Mouse (Mus musculus): ENCODE measurements around the gene Kcnv2. TPM values are rescaled to one million over a fixed set of nuclear protein-coding genes. Genes with fewer than 3 reads are reported as not detected.

The Kcnv2 gene
- total RNA-seq, 2 experiments from 2014 or later: 0.11 to 0.15 TPM

- intact Hi-C loops (cut with DNase I): no loop called here
Measured at GRCm38 (mm10) chr19:27327569-27327968, 5.2 kb downstream of the Kcnv2 start.

GRCm38 (mm10) chr19:27328166-27328565 lies 5.8 kb downstream of the Kcnv2 start:
- no peak for DNase-seq
- Histone ChIP-seq H3K27ac (no peak overlapping the region), H3K4me3 (no peak overlapping the region)
- intact Hi-C loops (cut with DNase I): no loop called here
- no peak for TF ChIP-seq CTCF (IDR thresholded peaks at IDR 0.05)

More at GRCm38 (mm10) chr19:27327569-27327968, 5.2 kb downstream of the Kcnv2 start:
- no peak for DNase-seq
- no peak overlapping the region for H3K4me3 ChIP-seq
- no peak overlapping the region for H3K27ac ChIP-seq
- TF ChIP-seq CTCF (IDR thresholded peaks at IDR 0.05): no peak

- no peak overlapping the region for H3K27ac ChIP-seq
- no peak for TF ChIP-seq CTCF (IDR thresholded peaks at IDR 0.05)
- no peak overlapping the region for H3K4me3 ChIP-seq
- DNase-seq: peak; percentile 67
- intact Hi-C loops (cut with DNase I): no loop called here
Measured at GRCm38 (mm10) chr19:27328644-27329043, 6.3 kb downstream of the Kcnv2 start.

GRCm38 (mm10) chr19:27332207-27332794 lies 9.9 kb downstream of the Kcnv2 start:
- peak; percentile 34 for TF ChIP-seq CTCF (IDR thresholded peaks at IDR 0.05)
- no peak for DNase-seq
- H3K4me3 ChIP-seq: no peak overlapping the region
- no peak overlapping the region for H3K27ac ChIP-seq
- intact Hi-C loops (cut with DNase I): loop anchor here (5.0 kb wide), 1 partner anchor 210 kb away; no protein-coding TSS in a partner anchor

- intact Hi-C loops (cut with DNase I): no loop called here
- TF ChIP-seq CTCF (IDR thresholded peaks at IDR 0.05): no peak
- peak overlapping the region; percentile 72 for H3K27ac ChIP-seq
- DNase-seq: peak; percentile 56
- H3K4me3 ChIP-seq: no peak overlapping the region
Measured at GRCm38 (mm10) chr19:27336126-27336917, 13.9 kb downstream of the Kcnv2 start.

GRCm38 (mm10) chr19:27346501-27346900 lies 24.1 kb downstream of the Kcnv2 start:
- intact Hi-C loops (cut with DNase I): no loop called here
- Histone ChIP-seq H3K27ac (no peak overlapping the region), H3K4me3 (no peak overlapping the region)
- no peak for DNase-seq
- TF ChIP-seq CTCF (IDR thresholded peaks at IDR 0.05): no peak

- intact Hi-C loops (cut with DNase I): no loop called here
- peak; percentile 21 for DNase-seq
- H3K4me3 ChIP-seq: no peak overlapping the region
- no peak for TF ChIP-seq CTCF (IDR thresholded peaks at IDR 0.05)
- no peak overlapping the region for H3K27ac ChIP-seq
Measured at GRCm38 (mm10) chr19:27351700-27352099, 29.3 kb downstream of the Kcnv2 start.

GRCm38 (mm10) chr19:27360381-27360780 lies 38.0 kb downstream of the Kcnv2 start:
- Histone ChIP-seq H3K4me3 (no peak overlapping the region), H3K27ac (no peak overlapping the region)
- no peak for DNase-seq
- intact Hi-C loops (cut with DNase I): no loop called here
- TF ChIP-seq CTCF (IDR thresholded peaks at IDR 0.05): no peak

- H3K4me3 ChIP-seq: peak overlapping the region; percentile 51
- no peak for TF ChIP-seq CTCF (IDR thresholded peaks at IDR 0.05)
- peak overlapping the region; percentile 76; the same call in 1 of the 2 replicates for H3K27ac ChIP-seq
- no peak for DNase-seq
- intact Hi-C loops (cut with DNase I): no loop called here
Measured at GRCm38 (mm10) chr19:27363891-27364290, 41.5 kb downstream of the Kcnv2 start.

- no peak for TF ChIP-seq CTCF (IDR thresholded peaks at IDR 0.05)
- DNase-seq: peak; percentile 69
- Histone ChIP-seq H3K27ac (peak overlapping the region; percentile 76), H3K4me3 (peak overlapping the region; percentile 51)
- intact Hi-C loops (cut with DNase I): no loop called here
Measured at GRCm38 (mm10) chr19:27364521-27364931, 42.1 kb downstream of the Kcnv2 start.

- DNase-seq: no peak
- Histone ChIP-seq H3K4me3 (no peak overlapping the region), H3K27ac (no peak overlapping the region)
- no peak for TF ChIP-seq CTCF (IDR thresholded peaks at IDR 0.05)
- intact Hi-C loops (cut with DNase I): no loop called here
Measured at GRCm38 (mm10) chr19:27366113-27366746, 43.8 kb downstream of the Kcnv2 start.

- no peak for DNase-seq
- no peak for TF ChIP-seq CTCF (IDR thresholded peaks at IDR 0.05)
- Histone ChIP-seq H3K27ac (no peak overlapping the region), H3K4me3 (no peak overlapping the region)
- intact Hi-C loops (cut with DNase I): no loop called here
Measured at GRCm38 (mm10) chr19:27369461-27370135, 47.2 kb downstream of the Kcnv2 start.
